Mouse (Mus musculus) kidney, adult 8-10 months (tissue): ENCODE results near the gene Akr1a1.

ENCODE experiments used
- DNase-seq, 2 experiments: peaks; one replicate each; pipeline ENCODE4 v3.0.0; 2022

Gene Akr1a1

DNA sequence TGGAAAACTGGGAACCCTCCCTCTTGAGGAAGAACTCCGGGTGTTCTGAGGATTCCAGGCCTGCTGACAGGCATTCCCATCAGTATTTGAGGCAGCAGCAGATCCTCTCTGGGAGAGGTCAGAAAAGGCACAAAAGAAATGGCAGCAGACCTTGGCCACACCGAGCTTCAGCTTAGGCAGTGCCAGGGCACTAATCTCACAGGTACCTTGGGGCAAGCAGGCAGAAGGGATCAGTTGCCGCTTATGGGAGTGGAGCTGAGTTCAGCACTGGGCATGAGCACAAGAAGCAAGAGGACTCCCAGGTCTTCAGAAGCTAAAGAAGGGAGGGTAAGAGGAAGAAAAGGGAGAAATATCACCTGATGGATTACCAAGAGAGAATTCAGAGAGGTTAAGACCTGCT lies 6.5 kb upstream of the Akr1a1 start:
- no peak for DNase-seq

DNA sequence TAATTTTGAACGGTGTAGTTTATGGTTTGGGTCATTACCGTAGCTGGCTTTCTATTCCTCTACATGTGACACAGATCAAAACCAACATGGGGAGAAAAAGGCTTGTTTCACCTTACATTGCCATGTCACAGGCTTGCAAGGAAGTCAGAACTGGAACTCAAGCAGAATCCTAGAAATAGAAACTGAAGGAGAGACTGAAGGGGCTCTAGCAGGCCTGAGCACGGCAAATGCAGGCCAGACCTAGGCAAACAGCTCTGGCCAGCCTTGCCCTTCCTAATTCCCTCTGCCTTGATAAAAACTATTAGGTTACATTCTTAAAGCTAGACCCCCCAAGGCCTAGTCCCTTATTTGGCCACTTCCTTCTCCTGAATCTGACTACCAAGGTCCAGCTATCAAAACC lies 4.2 kb upstream of the Akr1a1 start:
- no peak for DNase-seq

DNA sequence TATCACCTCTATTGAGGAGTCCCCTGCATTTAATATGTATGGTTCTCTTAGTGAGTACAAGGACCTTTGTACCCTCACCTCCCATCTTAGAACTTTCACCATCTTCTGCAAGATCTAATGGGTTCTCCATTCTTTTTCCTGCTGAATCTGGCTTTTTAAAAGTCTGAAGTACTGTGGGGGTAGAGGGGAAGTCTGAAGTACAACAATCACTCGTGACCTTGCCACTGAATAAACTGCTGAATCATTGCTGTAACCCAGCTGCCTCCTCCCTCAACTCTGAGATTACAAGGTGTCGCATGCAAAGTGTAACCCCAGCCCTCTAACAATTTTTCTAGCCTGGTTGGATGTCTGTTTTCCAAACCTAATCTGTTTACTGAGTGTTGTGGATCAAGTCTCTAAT lies 3.6 kb upstream of the Akr1a1 start:
- peak; percentile 69 to 86 for DNase-seq

DNA sequence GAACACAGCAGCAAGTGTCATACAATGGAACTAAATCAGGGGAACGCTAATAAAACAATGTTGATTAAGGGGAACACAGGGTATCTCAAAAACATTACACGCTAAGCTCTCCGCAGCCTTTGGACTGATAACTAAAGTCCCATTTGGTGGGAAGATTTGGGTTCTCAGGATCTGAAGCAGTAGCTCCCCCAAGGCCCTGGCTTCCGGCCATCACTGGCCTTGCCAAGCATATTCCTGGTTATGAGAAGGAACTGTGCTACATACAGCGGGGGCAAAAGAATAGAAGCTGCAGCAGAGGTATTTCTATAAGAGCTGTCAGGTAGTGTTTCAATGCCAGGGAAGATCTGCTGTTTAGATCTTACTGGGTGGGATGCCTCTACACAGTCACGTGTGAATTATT lies 1.7 kb upstream of the Akr1a1 start:
- DNase-seq: peak; percentile 68 to 83

DNA sequence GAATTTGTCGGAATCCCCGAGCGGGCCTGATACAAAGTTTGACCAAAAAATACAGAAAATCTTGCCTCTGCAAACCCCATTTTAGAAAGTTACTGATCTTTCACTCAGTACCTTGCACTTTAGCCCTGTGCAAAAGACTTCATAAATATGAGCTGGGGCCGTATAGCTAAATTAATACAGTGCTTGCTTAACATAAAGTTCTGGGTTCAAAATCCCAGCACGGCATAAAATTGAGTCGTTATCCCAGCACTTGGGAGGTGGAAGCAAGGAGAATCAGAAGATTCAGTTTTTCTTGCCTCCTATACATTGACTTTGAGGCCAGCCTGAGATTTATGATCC lies 286 bp upstream of the Akr1a1 start:
- DNase-seq: no peak

DNA sequence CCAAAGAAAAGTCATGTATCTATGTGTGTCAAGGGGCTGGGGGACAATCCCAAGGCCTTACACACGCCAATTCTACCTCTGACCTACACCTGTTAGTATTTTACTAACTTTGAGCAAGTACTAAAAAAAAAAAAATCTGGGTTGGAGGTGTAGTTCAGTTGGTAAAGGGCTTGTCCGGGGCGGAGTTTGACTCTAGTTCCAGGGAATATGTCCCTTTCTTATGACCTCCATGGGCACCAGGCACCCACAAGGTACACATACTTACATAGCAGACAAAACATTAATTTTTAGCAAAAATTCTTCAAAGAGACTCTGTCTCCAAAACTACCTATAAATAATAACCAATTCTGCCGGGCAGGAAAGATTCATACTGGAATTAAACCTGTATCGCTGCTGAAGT lies 1.1 kb downstream of the Akr1a1 start:
- no peak for DNase-seq

DNA sequence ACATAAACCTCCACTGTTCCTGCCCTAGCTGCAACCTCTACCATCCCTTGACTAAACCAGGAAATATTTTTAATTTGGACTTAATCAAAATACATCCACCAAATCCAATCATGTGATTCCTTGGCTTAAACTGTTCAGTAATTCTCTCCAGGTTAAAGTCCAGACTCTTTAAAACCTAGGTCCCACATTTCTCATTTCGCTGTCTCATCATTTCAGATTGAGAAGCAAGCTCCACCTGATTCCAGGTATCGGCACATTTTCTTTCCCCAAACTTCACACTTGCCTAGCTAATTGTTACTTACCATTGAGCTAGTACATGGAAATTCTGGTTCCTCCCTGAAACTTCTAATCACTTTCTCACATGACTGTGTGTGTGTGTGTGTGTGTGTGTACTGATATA lies 2.1 kb downstream of the Akr1a1 start:
- DNase-seq: peak; percentile 44 to 67

DNA sequence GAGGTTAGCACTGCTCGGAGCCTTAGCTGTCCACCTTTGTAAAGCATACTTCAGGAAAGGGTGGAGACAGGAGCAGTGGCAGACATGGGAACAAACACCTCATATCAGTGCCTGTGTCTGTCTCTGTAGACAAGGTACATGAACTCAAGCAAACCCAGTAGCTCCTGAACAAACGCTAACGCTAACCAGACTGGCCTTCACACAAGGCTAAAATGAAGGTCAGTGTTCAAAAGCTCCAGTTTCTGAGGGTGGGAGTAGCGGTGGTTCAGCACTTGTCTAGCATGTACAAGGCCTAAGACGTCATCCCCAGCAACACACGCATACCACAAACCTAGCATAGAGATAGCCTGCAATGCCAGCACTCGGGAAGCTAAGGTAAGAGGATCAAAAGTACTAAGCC lies 5.9 kb downstream of the Akr1a1 start:
- no peak for DNase-seq

DNA sequence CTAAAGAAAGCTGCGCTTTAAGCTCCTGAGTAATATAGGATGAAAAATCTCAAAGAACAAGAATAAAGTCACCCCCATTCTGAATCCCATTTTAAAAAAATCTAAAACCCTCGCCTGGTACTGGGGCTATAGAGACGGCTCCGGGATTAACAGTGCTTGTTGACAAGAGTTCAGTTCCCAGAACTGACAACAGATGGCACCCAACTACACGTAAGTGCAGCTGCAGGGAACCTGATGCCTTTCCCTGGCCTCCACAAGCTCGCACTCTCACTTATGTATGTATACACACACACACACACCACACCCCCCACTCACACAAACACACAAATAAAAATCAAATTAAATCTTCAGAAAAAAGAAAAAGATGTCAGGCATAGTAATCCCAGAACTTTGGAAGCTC lies 7.2 kb downstream of the Akr1a1 start:
- no peak for DNase-seq

DNA sequence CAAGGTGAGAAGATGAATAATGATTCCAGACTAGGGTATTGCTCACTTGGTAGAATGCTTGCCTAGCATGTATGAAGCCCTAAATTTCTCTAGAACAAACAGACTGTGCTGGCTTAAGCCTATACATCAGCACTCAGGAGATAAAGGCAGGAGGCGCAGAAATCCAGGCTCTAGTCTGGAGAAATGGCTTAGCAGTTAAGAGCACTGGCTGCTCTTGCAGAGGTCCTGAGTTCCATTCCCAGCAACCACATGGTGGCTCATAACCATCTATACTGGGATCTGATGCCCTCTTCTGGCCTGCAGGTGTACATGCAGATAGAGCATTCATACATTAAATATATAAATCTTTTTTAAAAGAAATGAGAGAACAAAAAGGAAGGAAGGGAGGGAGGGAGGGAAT lies 9.4 kb downstream of the Akr1a1 start:
- no peak for DNase-seq

DNA sequence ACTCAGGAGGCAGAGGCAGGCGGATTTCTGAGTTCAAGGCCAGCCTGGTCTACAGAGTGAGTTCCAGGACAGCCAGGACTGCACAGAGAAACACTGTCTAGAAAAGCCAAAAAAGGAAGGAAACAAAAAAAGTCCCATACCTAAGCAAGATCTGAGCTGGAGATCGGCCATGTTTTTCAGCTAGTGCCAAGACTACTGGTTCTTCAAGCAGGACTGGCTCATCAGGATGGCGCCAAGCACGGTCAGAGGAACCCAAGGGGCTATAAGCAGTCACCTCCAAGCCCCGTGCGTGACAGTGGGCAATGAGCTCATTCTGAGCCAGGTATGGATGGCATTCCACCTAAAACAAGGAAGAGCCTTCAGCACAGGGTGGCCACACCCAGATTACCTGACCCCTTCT lies 12.7 kb downstream of the Akr1a1 start:
- DNase-seq: no peak

DNA sequence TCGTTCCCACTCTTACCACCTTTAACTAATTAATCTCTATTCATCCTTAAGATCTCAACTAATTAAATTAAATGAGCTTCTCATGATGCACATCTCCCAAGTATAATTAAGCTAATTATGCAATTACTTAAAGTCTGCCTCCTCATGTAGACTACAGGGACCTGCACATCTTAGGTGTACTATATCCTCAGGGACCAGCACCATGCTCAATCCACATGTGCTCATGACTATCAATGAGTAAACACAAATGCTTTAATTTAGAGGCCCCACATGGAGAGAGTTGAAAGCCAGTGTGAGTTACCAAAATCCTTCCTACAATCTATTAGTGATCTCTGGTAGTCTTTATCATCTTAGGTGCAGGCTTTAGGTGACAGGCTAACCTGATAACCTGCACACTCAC lies 16.3 kb downstream of the Akr1a1 start:
- no peak for DNase-seq

DNA sequence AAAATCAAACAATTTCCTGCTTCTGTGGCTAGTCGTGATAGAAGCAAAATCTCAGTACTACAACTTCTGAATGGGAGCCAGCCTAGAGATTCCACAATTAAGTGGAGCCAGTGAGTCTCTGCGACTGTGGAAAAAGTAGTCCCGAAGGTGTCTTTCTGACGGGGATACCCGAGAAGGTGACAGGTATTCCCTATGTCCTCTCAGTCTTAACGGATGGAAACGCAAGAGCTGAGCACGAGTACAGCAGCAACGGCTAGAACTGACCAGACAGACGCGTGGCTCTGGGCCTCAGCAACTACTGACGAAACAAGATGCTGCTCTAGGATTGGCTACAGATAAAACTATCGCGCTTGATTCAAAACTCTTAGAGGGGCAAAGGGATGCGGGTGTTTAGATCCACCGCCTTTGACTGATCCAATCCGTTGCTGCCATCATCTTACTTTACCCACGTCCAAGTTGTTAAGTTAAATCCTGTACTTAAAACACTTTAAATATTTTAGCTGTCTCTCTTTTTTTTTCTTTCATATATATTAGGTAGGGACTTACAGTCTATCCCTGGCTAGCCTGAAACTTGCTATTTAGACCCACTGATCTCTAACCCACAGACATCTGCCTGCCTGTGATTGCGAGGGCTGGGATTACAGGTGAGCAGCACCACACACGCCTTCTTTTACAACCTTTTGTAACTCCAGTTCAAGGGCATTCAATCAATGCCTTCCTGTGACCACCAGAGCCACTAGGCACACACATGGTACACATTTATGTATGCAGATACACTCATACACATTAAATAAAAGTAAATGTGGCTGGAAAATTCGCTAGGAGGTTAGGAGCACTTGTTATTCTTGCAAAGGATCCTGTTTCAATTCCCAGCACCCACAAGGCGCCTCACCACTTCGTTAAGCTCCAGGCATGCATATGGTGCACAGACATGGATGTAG lies 23.5 kb downstream of the Akr1a1 start, which contains the start of gene Nasp:
TSS of gene Nasp (minus strand) at position 220 of the 941 bp plus-strand sequence.
- peak; percentile 86 for DNase-seq

DNA sequence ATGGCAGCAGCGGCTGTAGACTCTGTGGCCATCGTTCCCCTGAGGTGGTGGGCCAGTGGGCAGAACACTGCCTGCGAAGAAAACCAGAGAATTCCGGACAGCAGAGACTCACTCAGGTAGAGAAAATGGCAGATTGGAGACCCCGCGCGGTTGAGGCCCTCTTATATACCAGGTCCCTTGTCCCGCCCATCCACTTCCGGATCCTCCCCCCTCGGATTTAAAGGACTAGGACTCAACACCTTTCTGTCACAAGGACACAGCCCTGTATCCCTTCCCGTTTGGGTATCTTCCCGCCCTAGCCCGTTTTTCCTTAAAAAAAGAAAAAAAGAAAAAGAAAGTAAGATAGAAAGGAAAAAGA lies 24.1 kb downstream of the Akr1a1 start:
- DNase-seq: peak; percentile 90 to 94

DNA sequence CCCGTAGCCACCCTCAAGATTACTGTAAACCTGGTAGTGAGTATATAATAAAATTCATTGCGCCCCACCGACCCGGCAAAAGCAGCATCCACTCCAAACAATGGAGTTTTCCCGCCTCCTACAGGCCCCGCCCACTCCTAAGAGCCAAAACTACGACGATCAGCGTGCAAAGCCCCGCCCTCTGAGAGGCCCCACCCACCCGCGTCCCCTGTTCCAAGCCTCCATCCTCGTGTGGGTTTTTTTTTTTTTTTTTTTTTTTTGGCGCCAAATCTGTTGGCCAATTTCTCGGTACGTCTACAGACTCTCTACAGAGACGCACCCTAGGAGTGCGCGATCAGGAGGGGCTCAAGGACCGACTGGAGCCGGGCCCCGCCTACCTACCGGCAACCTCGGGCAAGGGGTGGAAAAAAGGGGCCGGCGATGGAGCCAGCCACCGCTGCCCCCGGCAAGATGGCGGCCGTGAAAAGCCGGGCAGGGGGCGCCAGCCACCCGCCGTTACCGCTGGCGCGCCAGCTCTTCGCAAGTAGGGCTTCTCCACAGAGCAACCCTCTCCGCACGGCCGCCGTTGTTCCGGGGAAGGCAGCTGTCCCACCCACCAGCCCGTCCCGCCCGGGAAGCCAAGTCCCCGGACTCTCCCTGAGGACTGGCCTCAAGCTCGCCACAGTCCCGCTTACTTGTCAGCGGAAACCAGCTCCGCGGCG lies 24.7 kb downstream of the Akr1a1 start:
- DNase-seq: peak; percentile 64 to 77

DNA sequence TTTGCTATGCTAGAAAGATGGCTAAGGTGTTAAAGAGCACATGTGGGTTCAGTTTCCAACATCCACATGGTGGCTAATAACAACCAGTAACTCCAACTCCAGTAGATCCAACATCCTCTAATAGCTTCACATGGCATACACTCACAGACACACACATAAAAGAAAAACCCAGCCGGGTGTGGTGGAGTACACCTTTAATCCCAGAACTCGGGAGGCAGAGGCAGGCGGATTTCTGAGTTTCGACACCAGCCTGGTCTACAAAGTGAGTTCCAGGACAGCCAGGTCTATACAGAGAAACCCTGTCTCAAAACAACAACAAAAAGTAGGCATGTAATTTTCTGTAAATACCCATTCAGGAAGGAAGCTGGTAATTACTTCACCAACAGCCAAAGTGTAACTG lies 26.6 kb downstream of the Akr1a1 start:
- DNase-seq: no peak

DNA sequence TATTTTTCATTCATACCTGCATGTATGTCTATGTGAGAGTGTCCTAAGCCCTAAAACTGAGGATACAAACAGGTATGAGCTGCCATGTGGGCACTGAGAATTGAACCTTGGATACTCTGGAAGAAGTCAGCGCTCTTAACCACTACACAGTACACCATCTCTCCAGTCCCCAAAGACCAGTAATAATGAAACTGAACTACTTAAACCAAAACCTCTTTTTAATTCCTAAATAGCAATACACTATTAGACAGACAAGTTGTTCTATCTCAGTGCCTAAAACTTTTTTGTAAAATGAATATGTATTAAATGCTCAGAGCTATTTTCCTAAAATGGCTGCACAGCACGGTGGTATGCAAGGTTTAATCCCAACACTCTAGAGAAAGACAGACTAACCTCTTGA lies 36.2 kb downstream of the Akr1a1 start:
- DNase-seq: no peak

DNA sequence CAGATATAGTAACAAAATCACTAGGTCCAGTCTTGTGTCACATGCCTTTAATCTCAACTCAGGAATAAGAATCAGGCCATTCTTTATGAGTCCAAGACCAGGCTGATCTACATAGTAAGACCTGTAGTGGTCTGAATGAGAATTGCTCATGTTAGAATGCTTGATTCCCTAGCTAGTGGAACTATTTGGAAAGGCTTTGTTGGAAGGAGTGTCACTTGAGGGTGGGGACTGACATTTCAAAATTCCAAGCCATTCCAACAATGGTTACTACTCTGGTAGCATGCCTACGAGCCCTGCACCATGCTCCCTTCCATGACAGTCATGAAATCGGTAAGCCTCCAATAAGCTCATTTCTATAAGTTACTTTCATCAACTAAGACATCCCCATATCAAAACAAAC lies 38.9 kb downstream of the Akr1a1 start:
- DNase-seq: no peak

DNA sequence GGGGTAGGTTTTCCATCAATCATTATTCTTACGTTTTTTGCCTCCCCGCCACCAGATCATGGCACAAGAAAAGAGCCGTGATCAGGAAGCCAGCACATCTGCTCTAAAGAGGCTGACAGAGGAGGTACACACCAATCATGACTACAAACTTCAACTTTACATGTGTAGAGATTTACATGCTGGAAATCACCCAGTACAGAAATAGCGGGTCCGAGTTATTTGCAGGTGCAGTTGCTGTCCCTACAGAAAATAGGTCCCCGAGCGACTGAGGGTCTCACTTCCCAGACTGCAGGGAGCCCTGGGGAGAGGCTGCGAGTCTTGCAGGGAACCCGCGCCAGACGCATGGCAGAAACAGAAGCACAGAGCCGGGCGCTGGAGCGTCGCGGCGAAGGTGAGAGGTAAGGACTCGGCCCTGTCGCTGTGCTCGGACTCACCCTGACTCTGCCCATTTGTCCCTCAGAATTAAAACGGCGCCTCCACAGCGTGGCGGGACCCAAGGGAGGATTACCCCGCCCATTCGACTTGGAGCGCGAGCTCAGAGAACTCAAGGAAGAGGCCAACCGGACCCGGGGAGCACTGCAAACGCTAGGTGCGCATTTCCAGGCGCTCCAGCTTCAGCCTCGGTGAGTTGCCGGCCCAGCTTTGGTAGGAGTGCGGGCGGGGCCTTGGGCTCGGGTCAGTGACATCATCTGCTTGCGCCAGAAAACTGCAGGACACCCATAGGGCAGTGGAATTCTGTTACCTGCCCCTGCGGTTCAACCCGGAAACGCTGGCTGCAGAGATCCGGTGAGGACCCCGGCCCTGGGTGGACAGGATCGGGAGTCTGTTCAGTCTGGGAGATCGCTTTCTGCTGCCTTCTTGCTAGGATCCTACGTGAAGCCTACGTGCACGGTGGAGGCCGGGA lies 54.2 kb downstream of the Akr1a1 start:
- peak; percentile 91 to 93 for DNase-seq

DNA sequence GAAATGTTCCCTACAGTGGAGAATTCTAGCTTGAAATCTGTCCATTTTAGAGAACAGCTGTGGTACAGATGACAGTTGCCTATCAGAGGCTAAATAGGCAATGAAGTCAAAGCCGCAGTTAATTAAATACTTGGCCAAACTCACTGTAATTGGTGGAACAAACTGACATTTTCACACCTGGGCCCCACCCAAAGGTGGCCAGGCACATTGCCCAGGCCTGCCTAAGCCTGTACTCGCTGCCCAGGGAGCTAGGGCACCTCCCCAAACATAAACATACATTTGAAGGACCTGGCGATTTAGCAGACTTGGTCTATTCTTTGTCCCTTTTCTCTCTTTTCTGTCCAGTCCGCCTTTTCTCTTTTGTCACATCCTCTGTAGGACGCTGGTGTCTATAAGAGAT lies 55.1 kb downstream of the Akr1a1 start, which contains the start of gene Ccdc17:
TSS of gene Ccdc17 (plus strand) at position 276 of the 400 bp plus-strand sequence.
- DNase-seq: no peak

DNA sequence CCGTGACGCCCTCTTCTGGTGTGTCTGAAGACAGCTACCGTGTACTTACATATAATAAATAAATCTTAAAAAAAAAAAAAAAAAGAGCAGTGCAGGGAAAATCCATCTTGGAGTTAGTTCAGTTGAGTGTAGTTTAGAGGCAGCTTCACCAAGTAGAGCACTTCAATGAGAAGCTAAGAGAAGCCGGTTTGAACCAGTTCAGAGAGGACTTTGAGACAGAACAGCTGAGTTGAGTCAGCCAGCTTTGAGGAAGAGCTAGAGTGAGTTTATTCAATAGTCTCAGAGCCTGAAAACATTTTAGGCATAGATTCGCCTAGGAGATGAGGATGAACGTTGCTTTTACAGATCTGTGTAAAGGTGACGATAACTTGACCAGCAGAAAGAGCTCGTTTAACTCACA lies 55.7 kb downstream of the Akr1a1 start:
- no peak for DNase-seq
